9 mouse cellular contexts compared by ENCODE assay signal in the genomic region with DNA sequence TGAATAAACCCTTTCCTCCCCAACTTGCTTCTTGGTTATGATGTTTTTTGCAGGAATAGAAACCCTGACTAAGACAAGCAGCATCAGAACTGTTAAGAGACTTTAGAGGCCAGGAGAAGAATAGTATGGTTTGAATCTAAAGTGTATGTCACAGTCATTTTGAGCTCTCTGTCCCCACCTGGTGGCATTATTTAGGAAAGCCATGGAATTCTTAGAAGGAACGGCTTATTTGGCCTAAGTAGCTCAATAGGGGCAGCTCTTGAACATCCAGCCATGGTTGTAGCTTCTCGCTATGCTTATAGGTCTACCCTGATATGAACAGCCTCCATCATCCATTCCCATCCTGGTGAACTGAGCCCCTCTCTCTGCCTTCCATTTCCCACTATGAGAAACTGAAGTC. TPM values are rescaled to one million over a fixed set of nuclear protein-coding genes. Genes with fewer than 3 reads are reported as not detected.
A peak's percentile ranks its signal among the peaks of the same experiment; 100 is the strongest.
DNase-seq lines count a peak whose midpoint lies in the region; TF ChIP-seq lines count a peak whose summit lies in the region.
"Had no signal": no experiment of that assay in that cellular context is flagged by ENCODE, and none has a peak within 500 bp of the region (broad histone marks: within the 10 kb centered on the region; RNA-seq: fewer than 3 reads in every experiment).

No protein-coding gene starts in this region.

- H3K4me3 ChIP-seq in heart, adult 2 months, result no peak overlapping the region
- H3K4me3 ChIP-seq in thymus, adult 2 months (ENCODE audit: control insufficient read depth, insufficient read depth, low read length), result no peak overlapping the region
- H3K4me3 ChIP-seq in cortical plate, adult 2 months (ENCODE audit: insufficient read depth, low read length), result no peak overlapping the region

- intact Hi-C loops in heart, adult 2 months (cut with DNase I), result no loop called here

- peak; percentile 71 for TF ChIP-seq CTCF in heart, adult 2 months (IDR thresholded peaks at IDR 0.05)
- no peak for TF ChIP-seq CTCF in thymus, adult 2 months (IDR thresholded peaks at IDR 0.05; ENCODE audit: borderline replicate concordance, control insufficient read depth, extremely low read depth, insufficient read depth, low read length, poor library complexity)
- peak; percentile 38 for TF ChIP-seq CTCF in cortical plate, adult 2 months (IDR thresholded peaks at IDR 0.05; ENCODE audit: extremely low read depth, insufficient read depth, low read length)

- H3K4me1 ChIP-seq in heart, adult 2 months (ENCODE audit: control insufficient read depth, insufficient read depth, low read length), result peaks cover 1% of the 10 kb centered on the region
- H3K4me1 ChIP-seq in thymus, adult 2 months (replicated peaks; ENCODE audit: control insufficient read depth, insufficient read depth, low read length), result no peaks in the 10 kb centered on the region
- no peaks in the 10 kb centered on the region for H3K4me1 ChIP-seq in cortical plate, adult 2 months (ENCODE audit: control insufficient read depth, insufficient read depth, low read length)

- WGBS in heart, adult 2 months, result 47% methylated on average over 2 of the region's 2 CpGs
- 77% methylated on average over 2 of the region's 2 CpGs for WGBS in thymus, adult 2 months

- H3K36me3 ChIP-seq in heart, adult 2 months (ENCODE audit: control insufficient read depth, insufficient read depth, low read length), result peaks cover 2% of the 10 kb centered on the region
- H3K36me3 ChIP-seq in thymus, adult 2 months (ENCODE audit: control insufficient read depth, insufficient read depth, low read length), result no peaks in the 10 kb centered on the region

- TF ChIP-seq EP300 in heart, adult 2 months (IDR thresholded peaks at IDR 0.05; ENCODE audit: insufficient read depth, low read depth, low read length), result no peak

- TF ChIP-seq POLR2A in heart, adult 2 months (IDR thresholded peaks at IDR 0.05; ENCODE audit: insufficient read depth, low read depth, low read length), result no peak
- no peak for TF ChIP-seq POLR2A in thymus, adult 2 months (IDR thresholded peaks at IDR 0.05; ENCODE audit: control insufficient read depth, extremely low read depth, insufficient read depth, low read length, poor library complexity)
- no peak for TF ChIP-seq POLR2A in cortical plate, adult 2 months (IDR thresholded peaks at IDR 0.05; ENCODE audit: extremely low read depth, insufficient read depth, low read length)

- H3K79me2 ChIP-seq in heart, adult 2 months (replicated peaks; ENCODE audit: control insufficient read depth, insufficient read depth, low read length), result no peaks in the 10 kb centered on the region

- no peak overlapping the region for H3K27ac ChIP-seq in heart, adult 2 months
- no peak overlapping the region for H3K27ac ChIP-seq in thymus, adult 2 months (ENCODE audit: control insufficient read depth, insufficient read depth, low read length)
- no peak overlapping the region for H3K27ac ChIP-seq in cortical plate, adult 2 months (ENCODE audit: insufficient read depth, low read length)

- no peaks in the 10 kb centered on the region for H3K27me3 ChIP-seq in heart, adult 2 months (ENCODE audit: control insufficient read depth, insufficient read depth, low read length)
- H3K27me3 ChIP-seq in thymus, adult 2 months (ENCODE audit: control insufficient read depth, insufficient read depth, low read length), result no peaks in the 10 kb centered on the region

- H3K9ac ChIP-seq in heart, adult 2 months (ENCODE audit: low read depth, low read length), result no peak overlapping the region

- DNase-seq in heart, adult 2 months, result no peak
- DNase-seq in heart, adult 9 months (ENCODE audit: low spot score in 2 of 2), result no peak
- DNase-seq in thymus, adult 2 months, result peak; percentile 22
- DNase-seq in thymus, postnatal 36 days, result no peak
- DNase-seq in layer of hippocampus, postnatal 10 days (ENCODE audit: low spot score in 2 of 2), result peak; percentile 11 to 26
- peak; percentile 8 for DNase-seq in right cerebral cortex, postnatal 25 days
- no peak for DNase-seq in urinary bladder, adult 18-20 months (ENCODE audit: low spot score in 2 of 2)

RNA-seq across cellular contexts. Expression of gene Prdx6b, which starts 17.1 kb away (rescaled TPM):
- not detected for total RNA-seq in heart, adult 2 months (2021)
- 0.06 TPM in 1 of 2 replicates, not detected in the other for polyA plus RNA-seq in heart, adult 2 months (2012; rRNA removed)
- not detected in 2 replicates for polyA plus RNA-seq in thymus, adult 2 months (2012; rRNA removed)
- 0.04 TPM in 1 of 2 replicates, not detected in the other for polyA plus RNA-seq in cortical plate, adult 2 months (2012; rRNA removed)
- total RNA-seq in layer of hippocampus, postnatal 10 days (2021), result not detected
- total RNA-seq: layer of hippocampus, postnatal 14 days had no signal

RNA-seq across cellular contexts. Expression of gene Dnajc10, which starts 40.1 kb away (rescaled TPM):
- 10 to 100 TPM; 32.6 to 33.9 TPM for total RNA-seq in heart, adult 2 months (2021)
- polyA plus RNA-seq in heart, adult 2 months (2012; rRNA removed), result 12.9 and 23.5 TPM in 2 replicates
- polyA plus RNA-seq in thymus, adult 2 months (2012; rRNA removed), result 23.4 and 23.6 TPM in 2 replicates
- 41.3 and 42.9 TPM in 2 replicates for polyA plus RNA-seq in cortical plate, adult 2 months (2012; rRNA removed)
- total RNA-seq in layer of hippocampus, postnatal 10 days (2021), result 10 to 100 TPM; 63.9 to 76.0 TPM

Comparison
In these comparisons a context has a peak if more than half of its experiments do, and no peak if none do; other contexts are left out.
1. DNase-seq: peak in thymus, adult 2 months (single experiment), layer of hippocampus, postnatal 10 days (2 of 2) and right cerebral cortex, postnatal 25 days (single experiment); none in heart, adult 2 months (0 of 2), heart, adult 9 months (0 of 2), thymus, postnatal 36 days (0 of 2) and urinary bladder, adult 18-20 months (0 of 2).